Mouse (Mus musculus) forebrain, embryonic 16.5 days (tissue): ENCODE measurements around the gene Sspo. TPM values are rescaled to one million over a fixed set of nuclear protein-coding genes. Genes with fewer than 3 reads are reported as not detected.

Source experiments
- ATAC-seq: fragments of 200-750 bp; cut with Nextera tagmentation; 2 replicates; pipeline ENCODE4 v1.8.0; 2017; ENCODE audit warnings: mild to moderate bottlenecking, moderate library complexity
- H3K27ac ChIP-seq: fragments of 300-500 bp; sonication (generic); 2 replicates; pipeline ENCODE4 v1.5.1; 2014; ENCODE audit warnings: low read length, control low read depth
- H3K27me3 ChIP-seq: fragments of 300-500 bp; sonication (generic); replicated peaks from 2 replicates; pipeline ENCODE4 v1.6.1; 2014; ENCODE audit warnings: low read length; ENCODE audit not compliant: control insufficient read depth, insufficient read depth
- H3K36me3 ChIP-seq: fragments of 300-500 bp; sonication (generic); 2 replicates; pipeline ENCODE4 v1.6.1; 2014; ENCODE audit not compliant: control insufficient read depth, insufficient read depth
- H3K4me1 ChIP-seq: fragments of 300-500 bp; sonication (generic); replicated peaks from 2 replicates; pipeline ENCODE4 v1.6.1; 2014; ENCODE audit warnings: low read length; ENCODE audit not compliant: control insufficient read depth, insufficient read depth
- H3K4me2 ChIP-seq: fragments of 300-500 bp; sonication (generic); 2 replicates; pipeline ENCODE4 v1.6.1; 2014; ENCODE audit warnings: mild to moderate bottlenecking, low read length, control low read depth
- H3K4me3 ChIP-seq: fragments of 300-500 bp; sonication (generic); replicated peaks from 2 replicates; pipeline ENCODE4 v1.5.1; 2014; ENCODE audit warnings: mild to moderate bottlenecking, low read length, control low read depth
- H3K9ac ChIP-seq: fragments of 300-500 bp; sonication (generic); replicated peaks from 2 replicates; pipeline ENCODE4 v1.6.1; 2014; ENCODE audit warnings: low read depth, low read length, control low read depth
- H3K9me3 ChIP-seq: fragments of 300-500 bp; sonication (generic); 2 replicates; pipeline ENCODE4 v1.6.1; 2016; ENCODE audit warnings: low read length; ENCODE audit not compliant: control insufficient read depth
- WGBS: fragments of 180-500 bp; shearing (Covaris S2); extraction: QIAGEN DNeasy Blood & Tissue Kit; methylation state at CpG from one replicate; pipeline ENCODE4 v1.1.7; 2014; 5-methylcytosine and 5-hydroxymethylcytosine counted together
- polyA plus RNA-seq: library from polyadenylated mRNA; unstranded; fragments of >200 nt; fragmentation: Nextera tagmentation; extraction: Ambion mirVana; gene quantifications from 2 replicates; pipeline ENCODE4 v1.2.1, GENCODE M21; 2015

Sspo gene
- polyA plus RNA-seq, 1 experiment from 2014 or later, result 0.16 TPM

GRCm38 (mm10) chr6:48432893-48433816, 14.9 kb upstream of the Sspo start:
- H3K4me2 ChIP-seq, result no peak overlapping the region
- WGBS, result 70% methylated on average over 12 of the region's 12 CpGs
- H3K27ac ChIP-seq, result no peak overlapping the region
- no peak overlapping the region for H3K9ac ChIP-seq
- H3K9me3 ChIP-seq, result no peaks in the 10 kb centered on the region
- H3K4me1 ChIP-seq, result no peaks in the 10 kb centered on the region
- H3K4me3 ChIP-seq, result no peak overlapping the region
- H3K27me3 ChIP-seq, result no peaks in the 10 kb centered on the region
- no peak for ATAC-seq
- 0 out of 2 replicates have a peak, but pooled peaks cover 3% of the 10 kb centered on the region for H3K36me3 ChIP-seq

- Histone ChIP-seq H3K9ac (no peak overlapping the region), H3K4me1 (no peaks in the 10 kb centered on the region; the same call in 1 of the 2 replicates), H3K9me3 (no peaks in the 10 kb centered on the region), H3K4me2 (no peak overlapping the region), H3K27ac (no peak overlapping the region), H3K27me3 (no peaks in the 10 kb centered on the region; the same call in 1 of the 2 replicates), H3K36me3 (0 out of 2 replicates have a peak, but pooled peaks cover 8% of the 10 kb centered on the region), H3K4me3 (no peak overlapping the region)
- 67% methylated on average over 6 of the region's 6 CpGs for WGBS
- no peak for ATAC-seq
Observed at GRCm38 (mm10) chr6:48434651-48435050, 13.4 kb upstream of the Sspo start.

GRCm38 (mm10) chr6:48435111-48435510, 12.9 kb upstream of the Sspo start:
- no peak for ATAC-seq

GRCm38 (mm10) chr6:48435706-48436349, 12.2 kb upstream of the Sspo start:
- WGBS, result 85% methylated on average over 5 of the region's 5 CpGs
- Histone ChIP-seq H3K27me3 (no peaks in the 10 kb centered on the region; the same call in 1 of the 2 replicates), H3K36me3 (0 out of 2 replicates have a peak, but pooled peaks cover 8% of the 10 kb centered on the region), H3K4me3 (no peak overlapping the region), H3K4me1 (no peaks in the 10 kb centered on the region; the same call in 1 of the 2 replicates), H3K9ac (no peak overlapping the region), H3K9me3 (no peaks in the 10 kb centered on the region), H3K27ac (no peak overlapping the region), H3K4me2 (no peak overlapping the region)
- ATAC-seq, result no peak; the same call in 1 of the 2 replicates

More at GRCm38 (mm10) chr6:48435111-48435510, 12.9 kb upstream of the Sspo start:
- H3K4me3 ChIP-seq, result no peak overlapping the region
- no peak overlapping the region for H3K27ac ChIP-seq
- 69% methylated on average over 5 of the region's 5 CpGs for whole genome bisulfite sequencing
- H3K36me3 ChIP-seq, result 0 out of 2 replicates have a peak, but pooled peaks cover 8% of the 10 kb centered on the region
- no peaks in the 10 kb centered on the region; the same call in 1 of the 2 replicates for H3K4me1 ChIP-seq
- no peak overlapping the region for H3K9ac ChIP-seq
- no peaks in the 10 kb centered on the region for H3K9me3 ChIP-seq
- H3K4me2 ChIP-seq, result no peak overlapping the region
- H3K27me3 ChIP-seq, result no peaks in the 10 kb centered on the region; the same call in 1 of the 2 replicates

- no peaks in the 10 kb centered on the region; the same call in 1 of the 2 replicates for H3K4me1 ChIP-seq
- H3K9me3 ChIP-seq, result no peaks in the 10 kb centered on the region
- WGBS, result 52% methylated on average over 35 of the region's 35 CpGs
- peaks cover 17% of the 10 kb centered on the region for H3K36me3 ChIP-seq
- H3K27me3 ChIP-seq, result no peaks in the 10 kb centered on the region; the same call in 1 of the 2 replicates
- H3K27ac ChIP-seq, result no peak overlapping the region
- H3K4me2 ChIP-seq, result no peak overlapping the region
- no peak overlapping the region for H3K4me3 ChIP-seq
- no peak overlapping the region for H3K9ac ChIP-seq
- ATAC-seq, result no peak
Observed at GRCm38 (mm10) chr6:48437679-48438376, 10.2 kb upstream of the Sspo start.

- H3K27me3 ChIP-seq, result no peaks in the 10 kb centered on the region; the same call in 1 of the 2 replicates
- peaks cover 17% of the 10 kb centered on the region for H3K36me3 ChIP-seq
- ATAC-seq, result peak; percentile 14; the same call in 1 of the 2 replicates
- H3K4me1 ChIP-seq, result peaks cover 6% of the 10 kb centered on the region
- WGBS, result 35% methylated on average over 55 of the region's 55 CpGs
- H3K4me2 ChIP-seq, result no peak overlapping the region
- no peak overlapping the region for H3K4me3 ChIP-seq
- H3K9me3 ChIP-seq, result no peaks in the 10 kb centered on the region
- no peak overlapping the region for H3K9ac ChIP-seq
- no peak overlapping the region for H3K27ac ChIP-seq
Observed at GRCm38 (mm10) chr6:48438475-48439125, 9.4 kb upstream of the Sspo start.

- H3K9ac ChIP-seq, result no peak overlapping the region
- H3K9me3 ChIP-seq, result no peaks in the 10 kb centered on the region
- H3K27ac ChIP-seq, result no peak overlapping the region
- no peak overlapping the region for H3K4me2 ChIP-seq
- H3K27me3 ChIP-seq, result no peaks in the 10 kb centered on the region; the same call in 1 of the 2 replicates
- peaks cover 9% of the 10 kb centered on the region for H3K4me1 ChIP-seq
- H3K36me3 ChIP-seq, result peaks cover 17% of the 10 kb centered on the region
- no peak for ATAC-seq
- H3K4me3 ChIP-seq, result no peak overlapping the region
Observed at GRCm38 (mm10) chr6:48439654-48440053, 8.4 kb upstream of the Sspo start.

- no peaks in the 10 kb centered on the region for H3K9me3 ChIP-seq
- WGBS, result 45% methylated on average over 14 of the region's 14 CpGs
- no peaks in the 10 kb centered on the region; the same call in 1 of the 2 replicates for H3K27me3 ChIP-seq
- H3K36me3 ChIP-seq, result peaks cover 17% of the 10 kb centered on the region
- peaks cover 9% of the 10 kb centered on the region for H3K4me1 ChIP-seq
- H3K4me2 ChIP-seq, result no peak overlapping the region
- H3K27ac ChIP-seq, result no peak overlapping the region
- H3K4me3 ChIP-seq, result no peak overlapping the region
- no peak for ATAC-seq
- no peak overlapping the region for H3K9ac ChIP-seq
Observed at GRCm38 (mm10) chr6:48440306-48441014, 7.6 kb upstream of the Sspo start.
